Mouse (Mus musculus): ENCODE data around the gene Lrrc19. TPM values are rescaled to one million over a fixed set of nuclear protein-coding genes. Genes with fewer than 3 reads are reported as not detected.
"Not testable (repeated sequence)": the region's sequence is repeated elsewhere in the genome, so short reads cannot be mapped to it uniquely, and the experiment has no call there.

Lrrc19 gene
- total RNA-seq (2021) = not detected
- long read RNA-seq, experiment 1, partial matches to known transcripts = 0 of 1 reads
- long read RNA-seq, experiment 1, other reads (novel, unspliced or antisense) = 1 of 1 reads
- long read RNA-seq, experiment 2 = 0 reads

DNA sequence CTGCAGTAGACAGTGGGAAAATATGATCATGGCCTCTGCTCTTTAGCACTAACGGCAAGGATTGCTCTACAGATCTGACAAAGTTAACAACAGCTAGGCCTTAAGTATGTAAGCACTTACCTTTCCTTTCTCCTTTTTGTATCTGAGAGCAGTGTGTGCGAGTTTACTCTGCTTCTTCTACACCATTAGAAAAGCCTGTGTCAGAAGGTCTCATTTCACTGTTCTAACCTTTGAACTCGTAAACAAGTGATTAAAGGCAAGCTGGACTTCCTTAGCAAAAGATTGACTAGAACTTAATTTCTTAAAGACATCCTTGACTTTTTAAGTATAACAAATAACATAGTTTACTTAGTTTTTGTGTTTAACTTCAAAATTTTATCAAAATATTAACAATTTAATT is at the start of gene Lrrc19:
TSS of gene Lrrc19 (minus strand) at position 225 of the 400 bp plus-strand sequence.
- no peak for DNase-seq

DNA sequence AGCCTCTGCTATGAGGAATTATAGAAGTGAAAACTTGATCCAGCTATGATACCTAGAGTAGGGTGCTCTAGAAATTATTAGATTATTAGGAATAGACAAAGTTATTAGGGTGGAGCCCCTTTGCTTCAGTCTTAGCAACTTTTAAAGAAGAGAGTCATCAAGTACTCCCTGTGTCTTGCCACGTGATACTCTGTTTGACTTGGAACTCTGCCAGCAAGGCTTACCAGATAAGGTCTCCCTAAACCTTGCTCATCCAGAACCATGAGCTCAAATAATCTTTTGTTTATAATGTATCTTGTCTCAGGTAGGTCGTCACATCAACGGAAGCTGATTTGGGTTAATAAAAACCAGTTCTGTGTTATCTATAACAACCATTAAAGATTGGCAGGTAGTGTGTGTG is 46.4 kb upstream of the Lrrc19 start:
- DNase-seq = no peak

DNA sequence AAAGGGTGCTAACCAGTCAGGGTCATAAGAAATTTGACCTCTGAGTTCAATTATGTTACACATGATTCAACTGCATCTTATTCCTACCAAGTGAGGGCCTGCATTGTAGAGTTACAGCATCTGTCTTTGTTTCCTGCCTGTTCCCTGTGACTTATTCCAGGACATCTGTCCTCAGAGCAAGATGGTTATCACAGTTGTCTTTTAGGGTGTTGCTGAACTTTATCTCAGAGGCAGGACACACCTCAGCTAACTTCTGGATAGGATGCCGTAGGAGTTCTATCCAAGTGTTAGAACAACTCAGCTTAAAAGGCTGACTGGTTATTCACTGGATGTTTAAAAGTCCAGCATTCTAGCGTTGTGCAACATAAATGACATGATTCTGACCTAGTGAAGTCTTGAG is 42.2 kb upstream of the Lrrc19 start:
- DNase-seq = no peak

DNA sequence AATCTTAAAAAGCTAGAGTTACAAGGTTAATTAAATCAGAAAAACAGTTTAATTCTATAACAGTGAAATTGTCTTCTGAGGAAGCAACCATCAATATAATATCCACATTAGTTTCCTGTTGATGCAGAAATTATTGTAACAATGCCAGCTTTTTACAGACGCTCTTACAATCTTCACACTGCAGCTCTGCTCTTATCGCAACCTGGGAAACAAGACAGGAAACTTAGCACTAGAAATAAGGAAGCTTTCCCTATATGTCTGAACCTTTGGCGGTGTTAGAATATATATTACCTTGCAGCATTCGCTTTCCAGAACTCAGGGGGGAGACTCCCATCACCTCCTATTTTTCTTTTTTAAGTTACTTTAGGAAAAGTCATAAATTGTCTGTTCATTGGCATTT is 41.1 kb upstream of the Lrrc19 start:
- DNase-seq = no peak

DNA sequence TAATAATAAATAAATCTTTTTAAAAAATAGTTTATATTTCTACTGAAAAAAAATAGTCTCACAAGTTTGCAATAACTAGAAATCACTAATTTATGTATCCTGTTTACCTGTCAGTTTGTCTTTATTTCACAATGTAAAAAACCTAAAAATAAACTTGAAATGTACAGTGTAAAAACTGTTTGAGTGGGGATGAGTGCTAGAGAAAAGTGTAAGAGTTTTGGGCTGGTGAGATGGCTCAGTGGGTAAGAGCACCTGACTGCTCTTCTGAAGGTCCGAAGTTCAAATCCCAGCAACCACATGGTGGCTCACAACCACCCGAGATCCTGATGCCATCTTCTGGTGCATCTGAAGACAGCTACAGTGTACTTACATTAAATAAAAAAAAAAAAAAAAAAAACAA is 39.9 kb upstream of the Lrrc19 start:
- not testable (repeated sequence) for DNase-seq

DNA sequence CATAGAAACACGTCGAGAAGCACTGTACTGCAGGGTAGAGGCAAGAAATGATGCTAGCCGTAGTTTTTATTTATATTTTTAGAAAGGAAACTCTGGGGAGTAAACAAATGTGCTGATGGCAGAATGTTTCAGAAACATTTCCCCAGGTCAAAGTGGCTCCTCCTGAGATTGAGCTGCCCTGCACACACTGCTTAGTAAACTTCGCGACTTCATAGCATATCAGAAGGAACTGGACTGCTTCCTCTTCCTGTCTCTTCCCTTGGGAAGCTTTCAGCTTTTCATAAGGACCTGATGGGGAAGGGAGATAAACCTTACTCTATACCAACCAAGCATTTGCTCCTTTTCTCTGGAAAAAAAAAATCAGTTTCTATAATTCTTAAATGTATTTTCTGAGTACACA is 33.4 kb upstream of the Lrrc19 start:
- no peak for DNase-seq

DNA sequence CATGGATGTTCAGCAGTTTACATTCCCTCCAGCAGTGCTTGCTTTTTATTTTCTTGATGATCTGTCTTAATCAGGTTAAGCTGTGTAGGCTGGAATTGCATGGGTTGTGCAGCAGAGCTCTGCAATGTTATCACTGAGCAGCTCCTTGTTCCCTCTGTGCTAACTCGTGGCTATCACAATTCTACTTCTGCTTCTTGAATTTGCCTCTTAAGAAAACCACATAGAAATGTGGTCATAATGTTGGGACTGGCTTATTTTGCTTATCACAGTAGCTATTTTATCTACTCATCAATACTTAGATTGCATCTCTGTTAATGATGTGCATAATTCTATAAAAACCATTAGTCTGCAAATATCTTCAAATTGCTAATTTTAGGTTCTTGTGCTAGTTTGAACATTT is 32.1 kb upstream of the Lrrc19 start:
- DNase-seq = no peak

DNA sequence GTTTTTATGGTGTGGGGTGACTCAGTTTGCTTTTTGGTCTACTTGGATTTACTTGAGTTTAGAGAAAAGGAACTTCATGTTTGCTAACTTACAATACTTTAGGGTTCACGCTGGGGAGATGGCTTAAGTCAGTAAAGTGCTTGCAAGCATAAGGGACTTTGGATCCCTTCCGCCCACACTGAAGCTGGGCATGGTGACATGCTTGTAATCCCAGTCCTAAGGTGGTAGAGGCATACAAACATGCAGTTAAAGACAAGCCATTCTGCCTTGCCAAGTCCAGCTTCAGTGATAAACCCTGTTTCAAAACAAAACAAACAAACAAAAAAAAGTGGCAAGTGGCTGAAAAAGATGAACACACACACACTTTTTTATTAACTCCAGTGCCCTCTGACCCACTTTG is 31.2 kb upstream of the Lrrc19 start:
- DNase-seq = no peak

DNA sequence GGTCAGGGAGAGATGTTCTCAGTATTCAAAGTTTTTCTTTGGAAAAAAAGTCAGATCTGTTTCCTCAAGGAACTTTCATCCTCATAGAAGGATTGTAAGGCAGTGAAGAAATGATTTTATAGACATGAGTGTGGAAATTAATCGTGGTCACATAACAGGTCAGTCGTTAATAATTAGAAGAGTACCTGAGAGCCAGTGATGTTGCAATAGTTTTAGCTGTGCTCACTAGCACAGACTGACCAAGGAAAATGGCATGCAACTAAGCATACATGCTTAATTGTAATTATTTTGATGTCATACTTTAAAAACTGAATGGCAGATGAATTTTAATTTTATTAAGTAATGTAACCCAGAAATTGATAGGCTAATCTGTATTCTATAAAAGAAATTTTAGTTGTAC is 30.7 kb upstream of the Lrrc19 start:
- DNase-seq = no peak

DNA sequence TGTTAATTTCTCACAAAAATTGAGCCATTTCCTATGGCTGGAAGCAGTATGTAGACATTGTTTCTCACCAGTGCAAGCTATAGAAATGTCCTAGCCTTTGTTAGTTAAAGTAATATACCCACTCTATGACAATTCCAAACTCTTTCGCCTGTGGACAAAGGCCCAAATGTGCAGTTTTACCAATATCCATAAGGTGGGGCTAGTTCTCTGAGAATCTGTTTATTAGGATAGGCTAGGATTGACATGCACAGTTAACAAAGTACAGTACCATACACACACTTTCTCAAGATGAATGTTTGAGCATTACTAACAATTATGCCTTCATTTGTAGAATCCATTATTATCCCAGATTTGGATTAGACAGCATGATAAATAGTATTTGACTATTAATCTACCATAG is 19.8 kb upstream of the Lrrc19 start:
- no peak for DNase-seq

DNA sequence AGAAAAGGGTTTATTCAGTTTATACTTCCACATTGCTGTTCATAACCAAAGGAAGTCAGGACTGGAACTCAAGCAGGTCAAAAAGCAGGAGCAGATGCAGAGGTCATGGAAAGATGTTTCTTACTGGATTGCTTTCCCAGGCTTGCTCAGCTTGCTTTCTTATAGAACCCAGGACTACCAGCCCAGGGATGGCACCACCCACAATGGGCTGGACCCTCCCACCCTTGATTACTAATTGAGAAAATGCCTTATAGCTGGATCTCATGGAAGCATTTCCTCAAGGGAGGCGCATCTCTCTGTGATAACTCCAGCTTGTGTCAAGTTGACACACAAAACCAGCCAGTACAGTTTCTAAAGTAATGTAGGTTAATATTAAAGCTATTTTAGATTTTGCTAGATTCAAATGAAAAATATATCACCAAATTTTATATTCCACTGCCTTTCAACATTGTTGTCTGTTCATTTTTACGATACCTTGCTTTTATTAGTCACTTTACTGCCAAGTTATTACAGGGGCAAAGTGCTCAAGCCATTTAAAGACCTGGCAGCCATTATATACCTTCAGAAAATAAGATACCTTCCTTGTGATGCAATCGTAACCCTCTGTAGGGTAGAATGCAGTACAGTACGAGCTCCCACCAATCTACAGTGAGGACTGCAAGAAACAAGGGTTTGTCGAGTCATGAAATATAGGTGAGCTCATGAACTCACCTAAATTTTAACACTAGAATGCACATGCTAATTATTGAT is 657 bp upstream of the Lrrc19 start:
- DNase-seq = not testable (repeated sequence)

DNA sequence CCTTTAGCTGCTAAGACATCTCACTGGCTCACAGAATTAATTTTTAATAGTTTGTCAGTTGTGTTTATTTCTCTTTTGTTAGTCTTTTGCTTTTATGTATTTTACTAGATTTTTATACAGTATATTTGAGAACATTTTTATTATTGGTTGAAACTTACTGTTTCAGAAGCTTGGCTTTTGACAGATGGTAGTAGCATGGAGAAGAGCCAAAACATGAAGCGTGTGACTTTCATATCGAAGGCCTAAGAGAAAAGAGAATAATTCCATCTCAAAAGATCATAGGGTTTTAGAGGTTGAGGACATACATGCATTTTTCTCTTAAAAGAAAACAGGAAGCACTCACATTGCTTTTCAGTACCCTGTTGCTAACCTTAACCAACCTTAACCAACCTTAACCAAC is 6.8 kb downstream of the Lrrc19 start:
- no peak for DNase-seq

DNA sequence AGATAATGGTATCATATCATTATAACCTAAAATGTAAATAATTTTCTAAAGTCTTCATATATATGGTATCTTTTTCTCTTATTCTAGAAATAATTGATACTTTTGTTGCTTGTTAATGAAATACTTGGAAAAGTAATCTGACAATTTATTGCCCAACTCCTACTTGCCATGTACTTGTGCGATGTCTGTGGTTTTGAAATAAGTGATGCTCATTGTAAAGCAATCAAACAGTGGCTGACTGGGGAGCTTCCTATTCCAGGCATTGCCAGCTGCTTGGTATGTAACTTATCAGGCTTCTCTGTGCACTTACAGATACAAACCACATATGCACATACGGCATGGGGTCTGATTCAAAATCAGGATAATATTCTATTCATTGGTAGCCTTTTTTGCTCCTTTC is 29.9 kb downstream of the Lrrc19 start:
- no peak for DNase-seq

DNA sequence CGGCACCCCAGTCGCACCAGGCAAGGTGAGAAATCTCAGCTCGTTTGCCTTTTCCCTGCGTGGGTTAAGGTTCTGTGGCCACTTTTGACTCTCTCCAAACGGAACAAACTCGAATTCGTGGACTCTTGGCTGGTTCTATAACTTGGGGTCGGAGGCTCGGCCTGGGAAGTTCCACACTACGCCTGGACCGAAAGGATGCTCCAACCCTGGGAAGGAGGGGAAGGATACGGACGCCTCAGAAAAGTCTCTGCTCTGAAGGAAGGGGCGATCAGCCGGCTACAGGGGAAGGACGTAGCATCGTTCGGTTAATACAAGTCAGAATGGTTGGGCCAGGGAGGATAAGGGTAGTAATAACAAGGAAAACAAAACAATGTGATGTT is 35.3 kb downstream of the Lrrc19 start:
- DNase-seq = no peak

DNA sequence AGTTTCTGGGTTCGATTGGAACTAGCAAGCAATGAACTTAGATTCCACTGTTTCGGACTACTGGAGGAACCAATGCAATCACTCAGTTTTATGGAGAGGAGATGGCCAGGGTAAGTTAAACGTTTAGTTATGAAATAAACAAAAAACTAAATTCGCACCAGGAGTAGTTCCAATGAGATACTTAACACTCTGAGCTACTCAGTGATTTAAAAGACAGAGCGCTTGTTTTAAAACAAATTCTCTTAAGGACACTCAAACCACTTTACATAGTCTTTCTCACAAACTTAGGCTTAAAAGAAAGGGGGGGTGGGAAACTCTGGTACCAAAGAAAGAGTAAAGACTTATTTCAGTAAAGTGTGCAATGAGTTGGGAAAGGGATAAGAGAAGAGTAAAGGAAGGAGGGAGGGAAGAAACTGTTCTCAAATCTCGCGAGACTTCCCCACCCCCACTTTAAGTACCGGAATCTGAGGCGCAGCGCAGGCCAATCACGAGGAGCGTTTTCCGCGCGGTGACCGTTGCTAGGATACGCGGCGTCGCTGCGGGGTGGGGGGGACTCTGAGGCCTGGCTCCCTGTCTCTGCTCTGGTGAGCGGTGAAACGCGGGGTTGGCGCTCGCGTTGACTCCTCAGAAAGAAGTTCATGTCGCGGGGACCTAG is 35.8 kb downstream of the Lrrc19 start, which contains the start of gene Ift74:
TSS of gene Ift74 (plus strand) at position 520 of the 655 bp plus-strand sequence.
- DNase-seq = peak; percentile 93

DNA sequence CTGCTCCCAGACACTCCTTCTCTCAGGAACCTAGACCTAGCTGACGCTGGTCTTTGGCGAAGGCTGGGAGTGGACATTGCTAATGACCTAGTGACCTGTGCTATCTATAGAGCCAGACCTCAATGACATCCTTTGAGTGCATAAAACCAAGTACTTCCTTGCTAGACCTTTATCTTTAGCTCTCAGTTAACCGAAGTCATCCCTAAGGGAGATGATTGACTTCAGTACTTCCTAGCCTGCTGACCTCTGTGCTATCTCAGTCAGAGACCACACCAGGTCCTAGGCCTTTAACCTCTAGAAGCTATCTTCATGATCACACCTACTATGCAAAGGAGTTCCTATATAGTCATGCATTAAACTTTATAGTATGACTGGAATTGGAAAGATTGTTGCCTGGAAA is 39.6 kb downstream of the Lrrc19 start:
- no peak for DNase-seq

DNA sequence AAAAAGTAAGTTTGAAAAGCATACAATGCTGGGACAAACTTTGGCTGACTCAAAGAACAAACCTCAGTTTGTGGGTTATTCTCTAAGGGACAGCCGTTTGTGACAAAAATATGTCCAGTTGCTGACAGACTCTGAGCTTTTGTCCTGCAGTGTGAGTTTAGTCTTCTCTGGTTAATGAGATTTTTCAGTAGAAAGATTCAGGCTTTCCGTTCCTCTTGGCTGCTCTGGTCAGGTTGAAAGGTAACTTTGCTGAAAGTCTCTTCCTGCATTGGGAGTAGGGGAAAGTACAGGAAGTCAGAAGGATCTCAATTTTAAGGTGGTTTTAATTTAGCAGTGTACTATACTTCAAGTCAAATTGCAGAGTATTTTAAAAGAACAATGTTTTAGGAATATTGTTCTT is 44.4 kb downstream of the Lrrc19 start:
- DNase-seq = no peak

DNA sequence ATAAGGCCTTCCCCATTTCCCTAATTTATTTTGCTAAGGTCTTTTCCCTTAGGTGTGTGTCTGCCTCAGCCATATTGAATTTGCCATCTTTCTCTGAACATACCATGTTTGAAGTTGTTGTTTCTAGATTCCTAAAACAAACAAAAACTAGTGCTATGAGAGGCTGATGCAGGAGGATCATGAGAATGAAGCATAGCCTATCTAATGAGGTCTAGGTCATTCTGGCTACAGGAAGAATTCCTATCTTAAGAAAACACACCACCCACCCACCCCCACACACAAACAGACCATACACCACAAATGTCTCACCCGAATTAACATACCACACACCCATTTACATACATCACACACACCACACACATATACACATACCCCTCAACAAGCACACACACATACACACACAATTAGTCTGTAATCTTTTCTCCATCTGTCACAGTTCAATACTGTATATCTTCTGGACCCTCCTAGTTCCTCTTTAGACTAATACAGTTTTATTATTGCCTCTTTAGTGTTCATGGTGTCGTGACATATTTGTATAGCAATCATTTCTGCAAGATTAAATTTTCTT is 45.4 kb downstream of the Lrrc19 start:
- no peak for DNase-seq

DNA sequence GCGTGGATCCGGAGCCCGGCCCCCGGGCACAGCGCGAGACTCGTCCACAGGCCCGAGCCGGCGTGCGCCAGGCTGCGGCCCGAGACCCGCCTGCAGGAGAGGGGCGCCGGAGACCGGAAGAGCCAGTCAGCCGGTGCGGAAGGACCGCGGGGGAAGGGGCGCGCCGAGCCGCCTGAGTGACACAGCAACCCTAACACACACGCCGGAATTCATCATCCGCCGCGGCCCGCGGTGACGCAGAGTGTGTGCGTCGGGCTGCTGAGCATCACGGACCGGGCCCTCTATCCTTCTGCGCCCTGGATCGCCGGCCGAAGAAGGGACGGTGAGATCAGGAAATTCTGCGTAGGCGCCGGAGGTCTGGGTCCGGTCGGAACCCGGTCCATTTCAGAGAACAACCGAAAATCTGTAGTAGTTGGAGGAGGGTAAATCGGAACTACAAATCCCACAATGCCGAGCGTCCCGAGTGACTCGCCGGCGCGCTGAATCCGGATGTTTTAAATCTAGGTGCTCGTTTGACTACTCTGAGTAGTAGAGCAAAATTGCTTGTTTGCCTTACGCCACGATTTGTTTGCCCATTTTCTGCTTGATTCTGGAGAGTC is 46.8 kb downstream of the Lrrc19 start, which contains the start of gene Plaa:
TSS of gene Plaa (minus strand) at position 214 of the 599 bp plus-strand sequence.
- DNase-seq = peak; percentile 84

DNA sequence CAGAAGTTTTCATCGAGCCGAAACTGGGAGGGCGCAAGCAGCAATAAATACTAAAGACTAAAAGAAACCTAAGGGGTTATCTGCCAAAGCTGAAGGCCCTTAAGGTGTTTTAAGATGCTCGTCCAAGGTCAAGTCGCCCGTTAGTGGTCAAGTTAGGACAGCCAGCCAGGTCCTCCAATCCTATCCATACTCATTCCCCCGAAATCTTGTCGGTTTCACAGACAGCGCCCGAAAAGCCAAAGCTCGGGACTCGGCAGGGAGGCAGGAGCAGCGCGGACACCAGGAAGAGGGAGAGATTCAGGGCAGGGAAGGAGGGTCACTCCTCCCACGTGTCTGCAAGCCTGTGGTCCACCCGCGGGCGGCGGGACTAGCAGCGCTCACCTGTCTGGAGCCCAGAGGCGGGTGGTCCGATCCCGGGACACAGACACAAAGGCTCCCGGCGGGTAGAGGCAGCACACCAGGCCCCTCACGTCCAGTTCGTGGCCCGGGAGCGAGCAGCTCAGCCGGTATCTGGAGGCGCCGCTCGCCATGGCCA is 47.4 kb downstream of the Lrrc19 start:
- DNase-seq = no peak

DNA sequence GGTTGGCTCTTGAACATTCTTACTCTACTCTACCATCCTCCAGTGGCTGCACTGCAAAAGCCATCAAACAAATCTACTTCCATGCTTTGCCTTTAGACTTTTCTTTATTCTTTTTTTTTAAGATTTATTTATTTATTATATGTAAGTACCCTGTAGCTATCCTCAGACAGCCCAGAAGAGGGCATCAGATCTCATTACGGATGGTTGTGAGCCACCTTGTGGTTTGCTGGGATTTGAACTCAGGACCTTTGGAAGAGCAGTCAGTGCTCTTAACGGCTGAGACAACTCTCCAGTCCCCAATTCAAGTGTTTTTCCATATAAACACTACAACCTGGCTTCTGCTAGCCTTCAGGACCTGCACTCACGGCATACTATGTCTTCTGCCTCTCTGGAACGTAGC is 48.5 kb downstream of the Lrrc19 start:
- no peak for DNase-seq

DNA sequence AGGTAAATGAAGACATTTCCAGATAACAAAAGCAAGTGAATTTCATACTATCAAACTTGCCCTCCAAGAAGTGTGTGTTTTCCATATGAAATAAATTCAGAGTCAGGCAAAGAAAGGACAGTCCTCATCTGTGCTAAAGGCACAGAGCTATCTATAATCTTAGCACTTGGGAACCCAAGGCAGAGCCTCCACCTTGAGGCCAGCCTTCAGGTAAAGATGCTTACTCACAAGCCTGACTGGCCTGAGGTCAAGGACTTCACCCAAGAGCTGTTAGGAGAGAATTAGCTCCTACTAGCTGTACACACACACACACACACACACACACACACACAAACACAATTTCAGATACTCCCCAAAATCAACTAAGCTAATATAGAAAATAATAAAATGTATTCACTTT is 57.2 kb downstream of the Lrrc19 start:
- no peak for DNase-seq
